Mouse (Mus musculus): Measurements from ENCODE around the gene Noxred1. TPM values are rescaled to one million over a fixed set of nuclear protein-coding genes. Genes with fewer than 3 reads are reported as not detected.

Noxred1 gene
- polyA plus RNA-seq, 1 experiment: 0.13 TPM

- H3K4me2 ChIP-seq (ENCODE audit: low read depth): no peak overlapping the region
- no peak overlapping the region for H3K4me3 ChIP-seq
- H3ac ChIP-seq (ENCODE audit: control insufficient read depth, insufficient read length): no peak overlapping the region
- no peaks in the 10 kb centered on the region for H3K27me3 ChIP-seq (ENCODE audit: control insufficient read depth, insufficient read depth, insufficient read length)
- H3K36me3 ChIP-seq (ENCODE audit: control insufficient read depth, insufficient read depth): no peaks in the 10 kb centered on the region
- no peaks in the 10 kb centered on the region for H3K79me2 ChIP-seq (ENCODE audit: control insufficient read depth, insufficient read depth)
- TF ChIP-seq USF1 (IDR thresholded peaks at IDR 0.05; ENCODE audit: low read depth) (no peak), CEBPB (IDR thresholded peaks at IDR 0.05; ENCODE audit: insufficient read depth, poor library complexity, severe bottlenecking) (no peak), MYOG (IDR thresholded peaks at IDR 0.05; ENCODE audit: control insufficient read depth in 1 of 3, insufficient read depth in 1 of 3, insufficient read length in 2 of 3, low read depth in 2 of 3) (no peak), TCF3 (IDR thresholded peaks at IDR 0.05; ENCODE audit: insufficient read length, low read depth) (no peak), E2F4 (IDR thresholded peaks at IDR 0.05; ENCODE audit: insufficient read depth) (no peak), SRF (IDR thresholded peaks at IDR 0.05; ENCODE audit: control insufficient read depth, insufficient read length, low read depth) (no peak), POLR2A (IDR thresholded peaks at IDR 0.05; ENCODE audit: insufficient read length, low read depth) (no peak), MYOD1 (IDR thresholded peaks at IDR 0.05; ENCODE audit: control insufficient read depth in 1 of 3, insufficient read length in 2 of 3, low read depth in 2 of 3) (no peak), TCF12 (IDR thresholded peaks at IDR 0.05; ENCODE audit: insufficient read depth, poor library complexity, severe bottlenecking) (no peak), POLR2AphosphoS2 (IDR thresholded peaks at IDR 0.05; ENCODE audit: insufficient read length, low read depth) (no peak), MAX (IDR thresholded peaks at IDR 0.05; ENCODE audit: low read depth) (no peak)
Measured at GRCm38 (mm10) chr12:87175194-87175946, 63.2 kb downstream of the Noxred1 start.

Other genes with a start within 250 kb of the Noxred1 start
- gene Zdhhc22, start 248.3 kb downstream of the Noxred1 start, polyA plus RNA-seq (2012; fragmentation: generic; extraction: Trizol): 0.01 TPM
- not detected for gene Tmem63c, start 217.4 kb downstream of the Noxred1 start, polyA plus RNA-seq (2012; fragmentation: generic; extraction: Trizol)
- 0.04 TPM for gene Ngb, start 136.2 kb downstream of the Noxred1 start, polyA plus RNA-seq (2012; fragmentation: generic; extraction: Trizol)
- gene Gstz1, start 91.6 kb downstream of the Noxred1 start, polyA plus RNA-seq (2012; fragmentation: generic; extraction: Trizol): 44.3 TPM
- gene Pomt2, start 90.8 kb downstream of the Noxred1 start, polyA plus RNA-seq (2012; fragmentation: generic; extraction: Trizol): 11.1 TPM
- gene Samd15, start 39.0 kb downstream of the Noxred1 start, polyA plus RNA-seq (2012; fragmentation: generic; extraction: Trizol): 0.29 TPM
- gene Tmed8, start 38.3 kb downstream of the Noxred1 start, polyA plus RNA-seq (2012; fragmentation: generic; extraction: Trizol): 2.1 TPM
- 16.4 TPM for gene Vipas39, start 27.5 kb upstream of the Noxred1 start, polyA plus RNA-seq (2012; fragmentation: generic; extraction: Trizol)
- 148 TPM for gene Ahsa1, start 27.7 kb upstream of the Noxred1 start, polyA plus RNA-seq (2012; fragmentation: generic; extraction: Trizol)
- gene Ism2, start 61.0 kb upstream of the Noxred1 start, polyA plus RNA-seq (2012; fragmentation: generic; extraction: Trizol): 0.12 TPM
- gene Sptlc2, start 149.6 kb upstream of the Noxred1 start, polyA plus RNA-seq (2012; fragmentation: generic; extraction: Trizol): 43.4 TPM
- gene Slirp, start 205.2 kb upstream of the Noxred1 start, polyA plus RNA-seq (2012; fragmentation: generic; extraction: Trizol): 101 TPM
- 9.3 TPM for gene Alkbh1, start 205.3 kb upstream of the Noxred1 start, polyA plus RNA-seq (2012; fragmentation: generic; extraction: Trizol)
- 48.2 TPM for gene Snw1, start 233.5 kb upstream of the Noxred1 start, polyA plus RNA-seq (2012; fragmentation: generic; extraction: Trizol)